Mouse (Mus musculus): ENCODE results near the gene Gimd1. TPM values are rescaled to one million over a fixed set of nuclear protein-coding genes. Genes with fewer than 3 reads are reported as not detected.

The Gimd1 gene
- total RNA-seq, 4 experiments from 2014 or later: not detected

Other genes with a start within 250 kb of the Gimd1 start
- gene Tbck, start 54.3 kb downstream of the Gimd1 start, total RNA-seq (2022): 10 to 100 TPM; 12.1 to 14.5 (median 13.9) TPM
- gene Aimp1, start 54.5 kb downstream of the Gimd1 start, total RNA-seq (2022): 10 to 100 TPM; 51.0 to 62.8 (median 54.2) TPM

All from heart, adult 8-10 months (tissue).